Mouse (Mus musculus): ENCODE measurements around the gene Olfr1053.

DNA sequence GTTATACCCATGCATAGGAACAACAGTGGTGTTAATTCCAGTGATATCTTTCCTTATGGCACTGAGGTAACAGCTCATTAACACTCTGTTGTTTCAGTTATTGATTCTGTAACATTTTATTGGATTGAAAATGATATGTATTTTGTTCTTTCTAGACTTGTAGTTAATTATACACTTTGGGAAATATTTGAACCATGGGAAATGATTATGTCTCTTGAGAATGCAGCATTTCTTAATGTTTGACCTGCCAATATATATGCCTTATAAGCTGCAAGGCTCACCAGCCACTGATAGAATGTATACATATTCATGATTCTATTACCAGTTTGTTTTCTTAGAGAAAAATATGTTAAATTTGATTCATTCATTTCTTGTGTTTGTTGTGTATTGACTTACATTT lies 22.9 kb downstream of the Olfr1053 start, which contains the start of gene Olfr1052:
- no peak for TF ChIP-seq CTCF (IDR thresholded peaks at IDR 0.05)
- no peak for TF ChIP-seq EP300 (IDR thresholded peaks at IDR 0.05)
